Mouse (Mus musculus) large intestine, adult 2 months (tissue): Measurements from ENCODE around the gene Trmt44. TPM values are rescaled to one million over a fixed set of nuclear protein-coding genes. Genes with fewer than 3 reads are reported as not detected.
"Not testable (repeated sequence)": the region's sequence is repeated elsewhere in the genome, so short reads cannot be mapped to it uniquely, and the experiment has no call there.

Experiments used
- DNase-seq: peaks from one replicate; pipeline ENCODE4 v3.0.0-alpha.2; 2012; ENCODE audit warnings: low read depth, low spot score
- WGBS: fragments of 180-500 bp; shearing (Covaris S2); methylation state at CpG from one replicate; pipeline ENCODE4 v1.1.7; 2018; 5-methylcytosine and 5-hydroxymethylcytosine counted together
- polyA plus RNA-seq: library from polyadenylated mRNA; depleted of rRNA; stranded (reverse); fragments of >200 nt; gene quantifications from 2 replicates; pipeline ENCODE4 v1.2.3, GENCODE M21; 2012

Trmt44 gene
- polyA plus RNA-seq, 1 experiment = 3.9 TPM

DNA sequence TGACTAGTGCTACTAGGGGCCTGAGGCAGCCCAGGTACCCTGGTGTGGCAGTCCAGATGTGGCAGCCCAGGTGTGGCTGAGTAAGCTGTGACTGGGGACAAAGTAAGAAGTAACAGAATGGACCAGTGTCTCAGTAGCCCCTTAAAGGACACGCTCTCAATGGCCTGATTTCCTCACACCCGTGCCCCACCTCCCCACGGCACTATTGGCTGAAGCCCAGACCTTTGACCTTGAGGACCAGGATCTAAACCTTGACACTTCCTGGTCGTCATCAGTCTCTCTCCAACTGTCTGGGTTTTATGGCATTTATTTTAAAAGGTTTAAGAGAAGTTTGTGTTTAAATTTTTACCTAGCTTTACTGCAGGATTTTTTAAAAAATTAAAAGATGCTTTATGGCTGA is 18.0 kb upstream of the Trmt44 start:
- no peak for DNase-seq
- WGBS = 35% methylated on average over 4 of the region's 4 CpGs

DNA sequence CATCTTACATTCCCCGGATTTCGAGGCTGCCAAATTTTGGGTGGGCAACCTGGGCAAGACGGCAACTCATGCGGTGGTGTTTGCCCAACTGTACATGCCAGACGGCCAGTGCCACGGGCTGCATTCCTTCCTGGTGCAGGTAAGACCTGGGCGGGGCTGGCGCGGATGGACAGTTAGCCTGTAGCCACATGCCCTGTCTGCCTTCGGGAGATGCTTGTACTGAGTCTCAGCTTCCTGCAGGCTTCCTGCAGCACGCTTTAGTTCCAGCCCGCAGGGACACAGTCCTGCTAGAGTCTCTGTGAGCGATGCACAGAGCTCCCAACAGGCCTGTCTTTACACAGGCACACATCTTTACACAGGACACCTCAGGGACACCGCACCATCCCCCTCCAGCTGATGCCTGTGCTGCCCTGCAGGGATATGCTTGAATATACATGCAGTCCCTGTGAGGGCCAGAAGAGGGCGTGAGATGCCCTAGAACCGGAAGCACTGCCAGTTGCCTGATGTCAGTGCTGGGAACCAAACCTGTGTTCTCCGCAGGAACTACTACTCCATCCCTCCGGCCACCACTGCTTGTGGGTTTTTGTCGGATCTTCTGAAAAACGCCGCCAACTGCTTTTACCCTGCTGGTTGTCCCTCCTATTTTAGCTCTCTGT is 17.3 kb upstream of the Trmt44 start:
- no peak for DNase-seq
- 91% methylated on average over 21 of the region's 21 CpGs for WGBS

DNA sequence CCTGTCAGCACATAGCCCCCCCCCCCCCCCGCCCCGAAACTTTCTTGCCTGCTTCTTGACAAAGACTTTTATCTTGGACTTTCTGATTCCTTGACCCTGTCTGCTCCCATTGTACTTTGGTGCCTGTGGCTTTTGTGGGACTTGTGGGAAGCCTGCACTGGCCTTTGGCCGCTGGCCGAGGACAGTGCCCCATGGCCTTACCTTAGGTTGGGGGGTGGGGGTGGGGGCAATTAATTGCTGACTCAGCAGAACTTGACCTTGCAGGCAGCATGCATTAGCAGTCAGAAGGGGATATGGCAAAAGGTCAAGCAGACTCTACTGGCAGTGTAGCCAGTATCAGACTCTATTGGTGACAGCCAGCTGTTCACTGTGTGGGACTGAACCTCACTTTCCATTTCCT is 16.6 kb upstream of the Trmt44 start:
- no peak for DNase-seq
- 86% methylated on average over 4 of the region's 4 CpGs for WGBS

GRCm38 (mm10) chr5:35584259-35584658 is 9.4 kb upstream of the Trmt44 start:
- WGBS = 90% methylated on average over 2 of the region's 2 CpGs
- not testable (repeated sequence) for DNase-seq

DNA sequence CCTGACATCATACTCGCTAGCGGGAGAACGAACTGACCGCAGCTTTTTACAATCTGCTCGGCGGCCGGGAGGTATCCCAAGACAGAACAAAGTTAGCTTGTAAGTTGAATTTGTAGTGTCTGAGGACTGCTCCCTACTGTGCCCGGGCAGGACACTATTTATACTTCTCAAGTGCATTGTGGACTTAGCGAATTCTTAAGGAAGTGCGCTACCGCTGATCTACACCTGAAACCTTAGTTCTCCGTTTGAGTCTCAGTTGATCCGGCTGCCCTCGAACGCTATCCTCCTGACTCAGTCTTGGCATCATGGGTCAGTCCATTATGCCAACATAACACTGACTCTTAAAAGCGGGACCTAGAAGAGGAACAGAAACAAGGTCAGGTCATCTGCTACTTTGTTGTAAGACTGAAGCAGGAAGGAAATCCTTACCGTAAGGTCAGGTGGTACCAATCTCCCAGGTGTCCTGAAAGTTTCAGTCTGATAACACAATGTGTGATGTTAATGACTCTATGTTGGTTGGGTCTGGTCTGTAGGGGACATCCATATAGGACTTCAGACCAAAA is 8.4 kb upstream of the Trmt44 start:
- DNase-seq = no peak
- 1% methylated on average over 17 of the region's 17 CpGs for WGBS

GRCm38 (mm10) chr5:35582445-35583220 is 7.8 kb upstream of the Trmt44 start, which contains the start of gene Acox3:
Acox3 (plus strand) TSS chr5:35583040.
- DNase-seq = peak; percentile 94
- WGBS = under 1% methylated on average over 35 of the region's 35 CpGs

DNA sequence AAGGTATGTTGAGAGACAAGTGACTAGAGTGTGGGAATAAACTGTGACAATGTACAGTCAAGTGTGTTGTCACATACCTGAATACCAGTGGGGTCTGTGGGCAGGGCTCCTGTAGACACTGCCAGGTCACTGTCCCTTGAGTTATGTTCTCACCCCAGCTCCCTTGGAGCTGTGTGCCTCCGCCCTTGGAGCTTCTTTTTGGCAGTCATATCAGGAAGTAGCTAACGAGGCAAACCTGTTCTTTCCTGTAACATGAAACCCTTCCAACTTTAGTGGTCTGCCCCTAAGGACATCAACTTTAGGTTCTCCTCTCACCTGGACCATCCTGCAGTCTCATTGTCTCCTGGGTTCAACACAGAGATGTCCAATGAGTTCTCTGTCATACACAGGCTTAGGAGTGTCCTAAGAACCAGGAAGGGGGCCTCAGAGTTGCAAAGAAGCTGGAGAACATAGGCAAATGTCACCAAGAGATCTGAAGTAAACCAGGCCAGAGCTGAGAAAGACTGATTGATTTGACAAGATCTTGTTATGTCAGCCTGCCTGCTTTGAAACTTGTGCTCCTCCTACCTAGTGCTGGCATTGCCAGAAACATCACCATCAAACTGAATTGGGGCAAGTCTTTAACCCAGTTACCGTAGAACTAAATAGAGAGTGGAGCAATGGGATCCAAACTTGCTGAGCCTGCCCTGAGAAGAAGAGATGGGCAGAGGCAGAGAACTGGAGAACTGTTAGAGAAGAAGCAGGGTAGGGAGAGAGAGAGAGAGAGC is 5.5 kb upstream of the Trmt44 start:
- DNase-seq = no peak
- 35% methylated on average over 3 of the region's 3 CpGs for WGBS

DNA sequence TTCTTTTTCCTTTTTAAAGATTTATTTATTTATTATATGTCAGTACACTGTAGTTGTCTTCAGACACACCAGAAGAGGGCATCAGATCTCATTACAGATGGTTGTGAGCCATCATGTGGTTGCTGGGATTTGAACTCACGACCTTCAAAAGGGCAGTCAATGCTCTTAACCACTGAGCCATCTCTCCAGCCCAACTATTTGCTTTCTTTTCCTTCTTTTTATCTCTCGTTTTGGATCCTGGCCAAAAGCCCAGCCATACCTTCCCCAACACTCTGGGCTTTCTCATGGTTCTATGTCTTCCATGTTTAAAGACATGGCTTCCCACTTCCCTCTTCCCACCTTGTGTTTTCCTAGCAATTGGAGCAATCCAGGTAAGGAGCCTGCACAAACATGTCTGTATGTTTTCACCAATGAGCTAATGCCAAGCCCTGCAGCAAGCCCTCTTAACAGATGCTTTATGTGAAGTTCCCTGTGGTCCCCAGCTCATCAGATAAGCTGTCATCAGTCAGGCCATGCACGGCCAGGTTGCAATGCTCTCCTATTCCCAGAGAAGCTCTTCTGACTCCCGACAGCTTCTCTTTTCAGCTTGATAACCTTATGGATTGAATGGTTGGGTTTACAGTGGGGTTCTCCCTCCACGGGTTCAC is 4.5 kb upstream of the Trmt44 start:
- 49% methylated on average over 5 of the region's 5 CpGs for WGBS
- DNase-seq = no peak

DNA sequence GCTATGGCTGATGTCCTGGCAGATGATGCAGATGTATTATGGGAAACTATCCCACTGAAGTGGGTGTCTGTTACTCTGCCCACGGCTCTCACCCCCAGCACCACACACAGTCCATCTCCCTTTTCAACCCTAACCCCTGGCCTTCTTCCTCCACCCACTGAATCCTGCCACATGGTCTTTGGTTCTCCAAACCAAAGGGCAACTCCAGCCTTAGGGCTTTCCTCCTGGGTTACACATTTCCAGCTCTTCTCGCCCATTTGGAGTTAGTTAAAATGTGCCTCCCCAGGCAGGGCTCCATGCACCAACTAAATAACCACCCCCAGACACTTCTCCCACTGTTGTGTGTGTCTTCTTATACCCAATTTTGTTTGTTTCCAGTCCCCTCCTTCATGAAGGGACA is 3.5 kb upstream of the Trmt44 start:
- 66% methylated on average over 2 of the region's 2 CpGs for WGBS
- no peak for DNase-seq

DNA sequence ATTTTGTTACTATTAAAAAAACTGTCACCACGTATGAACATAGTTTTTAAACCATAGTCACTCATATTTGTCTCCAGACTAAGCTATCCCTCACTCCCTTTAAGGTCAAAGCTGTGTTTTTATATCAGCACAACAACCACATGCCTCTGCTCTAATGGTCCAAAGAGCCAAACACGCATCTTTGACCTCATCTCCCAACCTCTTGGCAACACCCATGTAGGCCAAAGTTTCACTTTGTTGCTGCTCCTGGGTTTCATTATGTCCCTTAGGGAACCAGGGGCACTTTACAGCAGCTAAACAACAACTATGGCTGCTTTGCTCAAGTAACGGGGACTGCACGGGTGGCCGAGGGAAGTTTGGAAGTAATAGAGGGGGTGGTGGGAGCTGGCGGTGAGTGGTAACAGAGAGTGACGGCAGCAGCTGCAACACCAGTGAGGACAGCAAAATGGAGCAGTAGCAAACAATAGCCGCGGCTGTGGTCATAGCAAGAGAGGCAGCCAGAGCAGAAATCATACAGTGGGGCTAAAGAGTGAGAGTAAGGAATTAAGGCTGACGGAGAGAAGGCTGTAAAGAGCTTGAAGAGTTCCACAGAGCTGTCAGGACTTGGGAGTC is 1.6 kb upstream of the Trmt44 start:
- no peak for DNase-seq
- WGBS = 91% methylated on average over 10 of the region's 10 CpGs

DNA sequence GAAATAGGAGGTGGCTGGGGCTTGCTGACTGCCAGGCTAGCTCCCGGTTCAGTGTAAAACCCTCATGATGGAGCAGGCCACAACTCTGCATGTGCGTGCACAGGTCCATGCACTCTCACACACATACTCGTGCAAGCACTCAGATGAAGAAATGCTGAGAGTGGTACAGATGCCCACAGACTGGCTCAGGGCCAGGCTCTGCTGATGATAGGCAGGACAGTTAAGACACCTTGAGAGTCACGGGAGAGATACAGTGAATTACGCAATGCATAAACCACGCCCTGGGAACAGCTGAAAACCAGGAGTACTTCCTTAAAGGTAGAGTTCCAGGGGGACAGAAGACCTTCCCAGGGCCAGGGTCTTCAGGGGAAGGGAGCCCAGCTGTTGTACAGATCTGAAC is 3.3 kb downstream of the Trmt44 start:
- WGBS = 66% methylated on average over 6 of the region's 6 CpGs

GRCm38 (mm10) chr5:35566632-35567031 is 8.2 kb downstream of the Trmt44 start:
- no peak for DNase-seq
- 92% methylated on average over 4 of the region's 4 CpGs for WGBS

More for the DNA sequence above, 3.3 kb downstream of the Trmt44 start:
- no peak for DNase-seq

- DNase-seq = no peak
- WGBS = 48% methylated on average over 9 of the region's 9 CpGs
These were observed 9.7 kb downstream of the Trmt44 start for GRCm38 (mm10) chr5:35565217-35565616.

GRCm38 (mm10) chr5:35563449-35563848 is 11.4 kb downstream of the Trmt44 start:
- WGBS = 5% methylated on average over 1 of the region's 1 CpGs
- DNase-seq = no peak

DNA sequence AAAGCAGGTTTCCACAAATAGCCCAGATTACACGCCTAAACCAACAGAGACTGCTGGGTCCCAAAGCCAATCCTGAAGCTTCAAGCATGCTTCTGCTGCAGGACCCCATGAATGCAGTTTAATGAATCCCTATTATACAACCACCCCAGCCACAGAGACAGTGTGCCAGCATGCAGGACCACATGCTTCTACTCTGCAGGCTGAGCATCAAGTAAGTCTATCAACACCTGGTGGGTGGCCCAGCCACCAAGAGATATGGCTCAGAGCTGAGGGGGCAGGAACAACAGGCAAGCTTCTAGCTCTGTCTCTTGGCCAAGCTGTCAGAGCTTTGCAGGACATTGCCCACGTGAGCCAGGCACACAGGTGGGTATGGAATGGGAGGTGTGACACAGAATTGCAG is 12.3 kb downstream of the Trmt44 start:
- no peak for DNase-seq
- WGBS = 96% methylated on average over 2 of the region's 2 CpGs

DNA sequence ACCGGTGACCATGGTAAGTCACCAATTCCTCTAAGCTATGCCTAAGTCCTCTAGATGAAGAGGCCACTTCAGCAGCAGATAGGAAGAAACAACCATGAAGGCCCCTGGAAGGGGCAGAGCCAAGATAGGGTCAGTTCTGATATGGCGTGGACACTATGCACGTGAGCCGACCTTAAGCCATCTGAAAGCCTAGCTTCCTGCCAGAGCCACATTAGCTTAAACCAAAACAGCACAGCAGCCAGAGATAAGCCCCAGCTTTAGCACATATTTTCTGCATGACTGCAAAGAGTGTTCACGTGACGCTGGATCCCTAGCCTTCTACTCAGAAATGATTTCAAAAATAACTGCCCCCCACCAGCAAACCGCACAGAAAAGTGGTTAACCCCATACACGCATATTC is 15.4 kb downstream of the Trmt44 start:
- WGBS = 85% methylated on average over 8 of the region's 8 CpGs
- DNase-seq = no peak

DNA sequence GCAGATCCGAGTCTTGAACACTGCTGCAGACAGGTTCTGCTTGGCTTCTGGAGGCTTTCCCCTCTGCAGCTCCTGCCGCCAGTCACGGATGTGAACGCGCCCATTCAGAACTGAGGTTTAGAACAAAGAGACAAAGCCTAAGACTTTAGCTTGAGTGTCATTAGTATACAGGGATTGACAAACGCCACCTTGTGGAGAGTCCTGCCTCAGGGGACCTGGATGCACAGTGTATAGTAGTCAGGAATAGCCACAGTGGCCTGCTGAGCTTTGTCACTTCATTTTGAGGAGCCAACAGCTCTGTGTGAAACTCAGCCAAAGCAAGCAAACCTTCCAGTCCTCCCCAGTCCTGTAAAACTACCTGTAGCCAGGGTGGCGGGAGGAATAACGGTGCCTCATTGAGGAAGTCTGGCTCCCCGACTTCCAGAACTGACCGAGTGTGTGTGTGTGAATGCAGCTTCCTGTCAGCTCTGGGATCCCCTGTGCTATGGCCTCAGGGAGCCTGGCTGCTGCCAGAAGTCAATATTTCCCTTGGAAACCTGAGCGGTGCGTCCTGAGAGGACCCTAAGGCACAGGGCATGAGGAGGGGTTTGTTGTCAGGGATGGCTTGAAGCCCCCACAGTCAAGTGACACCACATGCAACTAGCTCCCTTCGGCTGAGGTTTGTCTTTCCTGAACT is 16.8 kb downstream of the Trmt44 start:
- WGBS = 80% methylated on average over 13 of the region's 13 CpGs
- no peak for DNase-seq

DNA sequence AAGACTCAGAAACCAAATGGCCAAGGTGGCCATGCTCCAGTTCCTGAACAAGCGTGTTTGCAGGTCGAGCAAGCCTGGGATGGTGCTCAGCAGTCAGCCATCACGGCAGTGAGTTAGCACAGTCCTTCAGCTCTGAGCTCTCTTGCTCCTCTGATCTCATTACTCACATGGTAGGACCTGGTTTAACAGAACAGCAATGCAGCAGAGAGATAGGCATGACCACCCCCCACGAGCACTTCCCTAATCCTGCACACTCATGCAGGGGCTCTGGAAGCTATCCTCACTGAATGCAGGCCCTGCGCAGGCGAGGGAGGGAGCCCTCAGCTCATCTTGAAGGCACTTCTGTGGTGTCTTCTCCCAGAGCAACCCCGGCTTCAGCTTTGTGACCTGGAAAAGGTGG is 18.5 kb downstream of the Trmt44 start:
- 90% methylated on average over 7 of the region's 7 CpGs for WGBS
- no peak for DNase-seq
